Mouse (Mus musculus) myocyte (in vitro differentiated cells): ENCODE results near the gene Prim1.

Experiments
- E2F4 ChIP-seq: IDR thresholded peaks from one replicate; pipeline ENCODE4 v1.6.1; 2011; ENCODE audit warnings: mild to moderate bottlenecking, control low read depth, moderate library complexity; ENCODE audit not compliant: insufficient read depth
- MAX ChIP-seq: IDR thresholded peaks from one replicate; pipeline ENCODE4 v1.6.1; 2011; ENCODE audit warnings: low read depth, mild to moderate bottlenecking, control low read depth
- MYOD1 ChIP-seq, 3 experiments: IDR thresholded peaks; one replicate each; pipeline ENCODE4 v1.6.1; 2011; ENCODE audit warnings: control low read depth in 2 of 3, low read depth in 2 of 3, mild to moderate bottlenecking in 2 of 3, moderate library complexity in 1 of 3; ENCODE audit not compliant: insufficient read length in 2 of 3, control insufficient read depth in 1 of 3
- MYOG ChIP-seq, 3 experiments: IDR thresholded peaks; one replicate each; pipeline ENCODE4 v1.6.1; 2011; ENCODE audit warnings: control low read depth in 2 of 3, low read depth in 2 of 3, mild to moderate bottlenecking in 2 of 3; ENCODE audit not compliant: insufficient read length in 2 of 3, control insufficient read depth in 1 of 3, insufficient read depth in 1 of 3
- POLR2A ChIP-seq: IDR thresholded peaks from one replicate; pipeline ENCODE4 v1.6.1; 2011; ENCODE audit warnings: low read depth, mild to moderate bottlenecking, control low read depth, moderate library complexity; ENCODE audit not compliant: insufficient read length
- POLR2AphosphoS2 ChIP-seq: IDR thresholded peaks from one replicate; pipeline ENCODE4 v1.6.1; 2011; ENCODE audit warnings: low read depth, control low read depth; ENCODE audit not compliant: insufficient read length
- REST ChIP-seq: IDR thresholded peaks from one replicate; pipeline ENCODE4 v1.6.1; 2011; ENCODE audit warnings: mild to moderate bottlenecking, control low read depth, moderate library complexity; ENCODE audit not compliant: insufficient read depth, insufficient read length
- SRF ChIP-seq: IDR thresholded peaks from one replicate; pipeline ENCODE4 v1.6.1; 2011; ENCODE audit warnings: low read depth; ENCODE audit not compliant: control insufficient read depth, insufficient read length
- TCF12 ChIP-seq: IDR thresholded peaks from one replicate; pipeline ENCODE4 v1.6.1; 2011; ENCODE audit warnings: mild to moderate bottlenecking, control low read depth; ENCODE audit not compliant: poor library complexity, insufficient read depth, severe bottlenecking
- TCF3 ChIP-seq: IDR thresholded peaks from one replicate; pipeline ENCODE4 v1.6.1; 2011; ENCODE audit warnings: low read depth, control low read depth; ENCODE audit not compliant: insufficient read length
- USF1 ChIP-seq: IDR thresholded peaks from one replicate; pipeline ENCODE4 v1.6.1; 2011; ENCODE audit warnings: low read depth, mild to moderate bottlenecking, control low read depth, moderate library complexity

DNA sequence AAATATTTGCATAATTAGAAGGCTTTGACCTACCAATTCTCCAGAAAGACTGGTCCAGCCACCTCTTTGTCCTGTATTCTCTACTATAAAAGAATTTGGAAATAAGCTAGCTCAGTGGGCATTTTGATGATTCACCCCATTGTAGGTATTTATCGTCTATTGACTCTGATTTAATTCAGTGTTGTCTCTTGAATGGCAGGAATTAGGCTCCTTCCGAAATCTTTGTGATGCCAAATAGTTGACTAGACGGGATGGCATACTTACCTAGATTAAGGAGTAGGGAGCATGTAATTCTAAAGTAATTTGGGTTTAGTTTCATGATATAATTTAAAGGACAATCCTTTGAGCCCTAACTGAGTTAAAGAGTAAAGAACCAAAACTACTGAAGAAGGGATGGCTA lies 23.0 kb downstream of the Prim1 start:
- TF ChIP-seq POLR2A: no peak
- no peak for TF ChIP-seq POLR2AphosphoS2
- TF ChIP-seq MAX: no peak
- TF ChIP-seq USF1: no peak
- no peak for TF ChIP-seq SRF
- no peak for TF ChIP-seq MYOD1 (IDR thresholded peaks at IDR 0.05; ENCODE audit: control insufficient read depth in 1 of 3, insufficient read length in 2 of 3, low read depth in 2 of 3)
- TF ChIP-seq TCF3: no peak
- no peak for TF ChIP-seq E2F4
- no peak for TF ChIP-seq TCF12
- TF ChIP-seq REST: no peak
- no peak for TF ChIP-seq MYOG (IDR thresholded peaks at IDR 0.05; ENCODE audit: control insufficient read depth in 1 of 3, insufficient read depth in 1 of 3, insufficient read length in 2 of 3, low read depth in 2 of 3)
